Mouse (Mus musculus): Measurements from ENCODE around the gene Plcb2.

Plcb2 gene

DNA sequence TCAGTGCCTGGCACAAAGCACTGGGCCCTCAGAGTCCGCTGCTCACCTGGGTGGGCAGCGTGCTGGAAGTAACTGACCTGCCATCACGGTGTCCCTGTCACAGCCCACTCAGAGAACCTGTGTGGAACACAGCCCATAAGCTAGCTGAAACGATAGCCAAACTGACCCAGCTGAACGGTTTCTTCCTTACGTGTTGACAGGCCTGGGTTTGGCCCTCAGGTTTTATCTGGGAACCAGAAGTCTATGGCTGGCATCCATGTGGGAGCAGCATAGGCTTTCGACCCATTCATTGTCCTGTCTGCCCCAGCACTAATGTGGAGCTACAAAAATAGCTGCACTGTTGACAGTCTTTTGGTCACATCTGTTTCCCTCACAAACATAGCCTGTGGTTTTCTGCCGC is 22.2 kb upstream of the Plcb2 start:
- DNase-seq (ENCODE audit: low read depth, low spot score), result no peak

DNA sequence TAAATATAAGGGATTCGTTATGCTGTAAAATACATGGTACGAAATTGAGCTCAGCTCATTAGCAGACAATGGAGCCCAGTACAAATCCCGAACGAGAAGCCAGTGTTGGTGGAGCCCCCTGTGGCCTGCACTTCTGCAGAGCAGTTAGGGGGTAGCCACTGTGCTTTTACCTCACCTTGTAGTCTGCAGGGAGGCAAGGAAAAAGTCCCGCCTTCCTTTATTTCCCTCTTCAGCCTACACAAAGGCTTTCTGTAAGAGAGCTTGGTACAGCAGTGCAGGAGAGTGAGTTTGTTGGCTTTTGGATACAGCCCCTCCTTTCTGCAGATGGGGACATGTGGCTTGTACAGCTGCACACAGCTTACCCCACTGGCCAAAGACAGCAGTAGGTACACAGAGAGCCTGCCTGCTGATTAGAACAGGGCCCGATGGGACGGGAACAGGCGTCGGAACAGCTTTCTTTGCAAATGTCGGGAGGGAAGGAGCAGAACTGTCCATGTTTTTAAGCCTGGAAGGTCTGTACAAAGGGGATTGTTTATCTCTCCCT is 21.2 kb upstream of the Plcb2 start:
- no peak for DNase-seq (ENCODE audit: low read depth, low spot score)

DNA sequence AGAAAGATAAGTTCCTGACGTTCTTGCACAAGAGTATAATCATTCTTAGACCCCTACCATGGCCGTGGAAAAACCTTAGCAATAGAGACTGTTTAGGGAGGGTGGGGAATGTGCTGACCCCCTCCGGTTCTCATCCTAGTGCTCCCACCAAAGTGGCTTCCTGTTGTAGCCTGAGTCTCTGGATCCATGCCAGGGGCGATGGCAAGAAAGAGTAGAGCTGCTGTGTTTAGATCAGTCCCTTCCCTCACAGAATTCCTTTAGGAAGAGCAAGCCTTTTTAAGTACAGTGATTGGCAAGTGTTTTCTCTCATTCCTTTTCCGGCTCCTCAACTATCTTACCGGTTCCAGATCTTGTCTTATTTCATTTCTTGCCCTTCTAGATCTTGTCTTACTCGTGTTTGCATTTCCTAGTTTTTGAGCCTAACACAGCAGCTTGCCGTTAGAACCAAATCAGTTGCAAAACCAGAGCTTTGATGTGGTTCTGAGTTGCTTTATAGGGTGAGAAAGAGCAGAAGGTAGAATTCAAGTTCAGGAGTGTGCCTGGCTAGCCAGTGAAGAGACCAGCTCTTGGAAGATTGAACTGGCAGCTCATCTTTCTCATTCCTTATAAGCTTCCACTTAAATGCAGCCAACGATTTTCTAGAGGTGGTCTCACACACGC is 19.2 kb upstream of the Plcb2 start:
- no peak for DNase-seq (ENCODE audit: low read depth, low spot score)

GRCm38 (mm10) chr2:118745915-118746901 is 18.0 kb upstream of the Plcb2 start:
- DNase-seq (ENCODE audit: low read depth, low spot score), result no peak

DNA sequence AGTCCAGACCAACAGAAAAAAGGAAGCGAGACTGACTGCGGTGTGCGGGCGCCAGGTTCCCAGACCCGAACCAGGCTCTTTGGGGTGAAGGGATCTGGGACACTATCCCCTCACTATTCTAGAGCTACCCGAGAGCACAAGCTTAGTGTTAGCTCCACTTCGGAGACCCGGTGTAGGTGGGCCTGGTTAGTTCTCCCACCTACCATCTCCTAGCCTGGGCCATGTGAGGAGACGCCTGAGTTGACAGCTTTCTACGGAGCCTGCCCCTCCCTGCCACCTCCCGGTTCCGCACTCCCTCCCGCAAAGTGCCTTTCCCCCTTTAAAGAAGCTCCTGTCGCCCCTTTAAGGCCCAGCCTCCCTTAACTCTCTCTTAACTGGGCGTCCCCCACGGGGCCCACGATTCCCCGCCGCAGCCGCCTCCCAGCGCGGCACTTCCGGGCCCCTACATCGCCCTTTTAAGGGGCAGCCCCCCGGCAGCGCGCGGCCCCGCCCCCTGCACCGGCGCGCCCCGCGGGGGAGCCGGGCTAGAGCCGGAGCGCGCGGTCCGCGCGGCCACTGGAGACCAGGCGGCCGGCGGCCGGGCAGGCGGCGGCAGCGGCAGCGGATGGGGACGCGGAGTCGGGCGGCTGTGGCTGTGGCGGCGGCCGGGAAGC is 17.1 kb upstream of the Plcb2 start, which contains the start of gene Inafm2:
Gene Inafm2 (plus strand): TSS at position 527 of the 653 bp plus-strand sequence.
- DNase-seq (ENCODE audit: low read depth, low spot score), result peak; percentile 64

DNA sequence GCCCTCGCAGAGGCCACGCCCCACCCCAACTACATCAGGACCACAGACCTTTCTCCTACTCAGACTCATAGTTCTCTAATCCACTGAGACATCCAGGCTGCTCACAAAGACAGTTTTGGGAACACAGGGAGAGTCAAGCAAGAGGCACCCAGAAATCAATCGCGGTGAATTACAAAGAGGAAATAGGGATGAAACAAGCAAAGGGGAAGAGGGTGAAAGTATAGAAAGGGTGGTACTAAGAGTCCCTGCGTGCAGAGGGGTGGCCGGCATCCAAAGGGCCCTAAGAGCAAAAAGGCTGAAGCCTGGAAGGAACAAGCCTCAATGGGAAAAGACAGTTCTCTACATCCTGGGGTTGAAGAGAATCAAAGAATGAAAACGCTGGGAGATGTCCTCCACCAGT is 16.4 kb upstream of the Plcb2 start:
- no peak for DNase-seq (ENCODE audit: low read depth, low spot score)

DNA sequence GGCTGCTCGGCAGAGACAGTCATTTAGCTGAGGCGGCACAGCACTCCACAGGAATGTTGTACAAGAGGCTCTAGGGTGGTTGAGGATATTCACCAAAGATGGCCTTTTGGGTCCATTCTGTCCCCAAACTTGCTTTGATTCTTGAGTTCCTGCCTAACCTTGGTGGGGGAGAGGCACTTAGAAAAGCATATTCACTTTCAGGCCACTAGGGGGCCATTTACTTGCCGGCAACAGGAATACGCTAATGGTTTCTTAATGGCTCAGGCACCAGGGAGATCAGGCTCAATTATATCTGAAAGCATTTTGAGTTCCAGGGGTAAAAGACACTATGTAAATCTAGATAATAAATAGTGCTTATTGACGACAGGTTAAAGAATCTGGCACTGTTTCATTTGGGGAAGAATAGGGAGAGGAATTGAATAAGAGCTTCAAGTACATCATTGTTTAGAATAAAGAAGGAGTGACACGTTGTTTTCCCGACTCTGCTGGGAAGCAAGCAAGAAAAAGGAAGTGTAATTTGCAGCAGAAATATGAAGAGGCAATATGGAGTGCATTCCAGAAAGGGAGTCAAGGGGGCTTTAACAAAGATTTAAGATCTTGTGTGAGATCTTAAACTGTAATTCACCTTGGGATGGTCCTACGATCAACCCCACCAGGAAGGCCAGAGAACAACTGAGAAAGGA is 15.2 kb upstream of the Plcb2 start:
- peak; percentile 54 for DNase-seq (ENCODE audit: low read depth, low spot score)

DNA sequence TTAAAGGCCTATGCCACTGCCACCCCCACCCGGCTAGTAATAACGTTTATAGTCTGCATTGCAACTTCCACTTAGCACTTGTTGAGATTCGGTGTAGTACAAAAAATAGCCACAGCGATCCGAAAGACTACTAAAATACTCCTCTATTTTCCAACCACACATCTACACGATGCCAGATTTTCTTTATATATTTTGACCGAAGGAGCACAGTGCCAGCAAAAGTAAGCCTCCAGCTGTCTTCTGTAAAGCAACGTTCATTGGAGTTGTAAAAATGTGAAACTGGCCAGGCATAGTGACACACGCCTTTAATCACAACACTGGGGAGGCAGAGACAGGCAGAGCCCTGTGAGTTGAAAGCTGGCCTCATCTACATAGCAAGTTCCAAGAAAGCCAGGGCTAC is 12.9 kb upstream of the Plcb2 start:
- DNase-seq (ENCODE audit: low read depth, low spot score), result no peak

DNA sequence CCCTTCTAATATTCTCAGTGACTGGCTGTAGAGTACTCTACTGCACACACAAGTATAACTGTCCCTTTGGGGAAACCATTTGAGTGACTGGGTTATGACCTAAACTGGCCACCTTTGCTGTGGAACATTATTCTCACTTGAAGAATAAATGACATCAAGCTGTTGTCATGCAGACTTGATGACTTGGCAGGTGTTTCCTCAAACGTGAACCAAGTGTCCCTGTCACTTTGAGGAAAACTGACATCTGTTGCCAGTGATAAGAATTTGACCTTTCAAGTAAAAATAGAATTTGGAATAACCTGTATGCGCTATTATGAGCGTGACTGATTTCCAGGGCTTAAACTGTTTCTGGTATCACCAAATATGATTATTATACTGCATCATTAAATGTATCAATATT is 12.1 kb upstream of the Plcb2 start:
- no peak for DNase-seq (ENCODE audit: low read depth, low spot score)

- DNase-seq (ENCODE audit: low read depth, low spot score), result no peak
These were observed 5.1 kb upstream of the Plcb2 start for GRCm38 (mm10) chr2:118733341-118733740.

GRCm38 (mm10) chr2:118731981-118732380 is 3.7 kb upstream of the Plcb2 start:
- DNase-seq (ENCODE audit: low read depth, low spot score), result no peak

DNA sequence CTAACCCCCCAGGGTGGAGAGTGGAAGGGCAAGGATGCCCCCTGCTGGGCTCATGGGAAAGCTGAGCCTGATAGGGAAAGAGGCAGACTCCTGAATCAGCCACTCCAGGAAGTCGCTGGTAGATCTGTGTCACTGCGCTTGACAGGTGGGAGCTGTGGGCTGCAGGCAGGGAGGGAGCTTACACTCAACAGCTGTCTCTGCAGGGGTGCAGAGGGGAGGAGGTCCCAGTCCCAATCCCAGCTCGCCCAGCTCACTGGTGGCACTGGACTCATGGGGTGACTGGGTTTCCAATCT is 2.3 kb upstream of the Plcb2 start:
- no peak for DNase-seq (ENCODE audit: low read depth, low spot score)

DNA sequence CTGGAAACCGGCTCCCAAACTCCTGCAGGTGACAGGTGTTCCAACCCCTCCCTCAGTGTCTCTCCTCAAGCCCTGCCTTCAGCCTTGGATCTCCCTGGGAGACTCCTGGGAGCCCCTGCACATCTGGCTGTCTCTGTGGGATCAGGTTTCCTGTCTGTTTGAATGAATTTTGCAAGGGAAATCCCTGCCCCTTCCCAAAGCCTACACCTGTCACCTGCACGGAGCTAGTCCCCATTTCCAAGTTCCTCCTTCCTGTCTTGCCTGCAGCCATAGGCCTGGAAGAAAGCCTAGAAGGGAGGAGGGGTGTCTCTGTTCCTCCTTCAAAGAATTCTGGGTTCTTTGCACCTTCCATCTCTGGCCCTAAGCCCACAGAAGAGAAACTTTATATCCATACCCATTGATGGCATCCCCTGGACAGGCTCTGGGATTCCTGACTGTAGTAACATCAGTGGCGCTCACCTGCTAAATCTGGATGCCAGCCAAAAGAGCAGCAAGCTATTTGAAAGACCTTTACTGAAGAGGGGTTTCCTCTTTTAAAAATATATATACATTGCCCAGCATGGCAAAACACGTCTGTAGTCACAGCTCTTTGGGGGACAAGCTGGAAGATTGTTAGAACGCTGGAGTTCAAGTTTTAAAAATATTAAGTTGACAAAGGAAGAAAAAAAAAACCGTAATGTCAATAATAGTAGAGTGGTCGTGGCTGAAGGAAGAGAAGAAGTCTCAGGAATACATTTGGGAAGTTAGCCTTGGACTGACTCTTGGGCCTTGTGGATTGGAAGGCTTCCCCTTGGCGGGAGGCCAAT is 1.8 kb upstream of the Plcb2 start:
- no peak for DNase-seq (ENCODE audit: low read depth, low spot score)

DNA sequence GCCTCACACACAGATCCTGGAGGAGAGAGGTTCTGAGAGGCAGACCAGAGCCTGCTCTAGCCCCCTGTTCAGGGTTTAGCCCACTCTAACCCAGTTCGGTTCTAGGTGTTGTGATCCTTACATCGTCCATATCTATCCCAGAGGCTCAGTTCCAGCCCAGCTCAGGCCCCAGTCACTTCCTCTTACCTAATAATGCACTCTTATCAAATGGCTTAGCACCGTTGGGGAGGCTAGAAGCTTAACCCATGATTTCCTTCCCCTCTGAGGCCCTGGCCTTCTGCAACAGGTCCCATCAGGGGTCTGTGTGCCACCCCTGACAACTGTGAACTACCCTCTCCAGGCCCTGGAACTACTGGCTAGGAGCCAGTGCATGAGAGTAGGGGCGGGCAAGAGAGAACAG is 956 bp upstream of the Plcb2 start:
- no peak for DNase-seq (ENCODE audit: low read depth, low spot score)

GRCm38 (mm10) chr2:118727911-118728310 is 327 bp downstream of the Plcb2 start:
- no peak for DNase-seq (ENCODE audit: low read depth, low spot score)

- no peak for DNase-seq (ENCODE audit: low read depth, low spot score)
These were observed 1.4 kb downstream of the Plcb2 start for GRCm38 (mm10) chr2:118726873-118727272.

DNA sequence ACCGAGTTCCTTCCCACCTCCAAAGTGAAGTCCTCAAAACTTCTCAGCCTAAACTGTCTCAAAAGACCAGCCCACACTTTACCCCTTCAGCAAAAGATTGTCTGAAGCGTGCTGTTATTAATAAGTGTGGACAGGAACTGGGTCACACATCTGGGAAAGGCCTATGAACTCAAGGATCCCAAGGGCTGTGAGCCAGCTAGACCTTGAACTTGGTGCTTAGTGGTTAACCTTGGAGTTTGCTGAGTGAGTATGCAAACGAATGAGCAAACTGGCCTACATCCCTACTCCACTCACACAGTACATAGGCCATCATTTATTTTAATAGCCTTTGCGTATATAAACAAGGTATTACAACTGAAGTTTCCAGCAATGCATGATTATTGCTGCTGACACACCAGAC is 2.7 kb downstream of the Plcb2 start:
- DNase-seq (ENCODE audit: low read depth, low spot score), result no peak

DNA sequence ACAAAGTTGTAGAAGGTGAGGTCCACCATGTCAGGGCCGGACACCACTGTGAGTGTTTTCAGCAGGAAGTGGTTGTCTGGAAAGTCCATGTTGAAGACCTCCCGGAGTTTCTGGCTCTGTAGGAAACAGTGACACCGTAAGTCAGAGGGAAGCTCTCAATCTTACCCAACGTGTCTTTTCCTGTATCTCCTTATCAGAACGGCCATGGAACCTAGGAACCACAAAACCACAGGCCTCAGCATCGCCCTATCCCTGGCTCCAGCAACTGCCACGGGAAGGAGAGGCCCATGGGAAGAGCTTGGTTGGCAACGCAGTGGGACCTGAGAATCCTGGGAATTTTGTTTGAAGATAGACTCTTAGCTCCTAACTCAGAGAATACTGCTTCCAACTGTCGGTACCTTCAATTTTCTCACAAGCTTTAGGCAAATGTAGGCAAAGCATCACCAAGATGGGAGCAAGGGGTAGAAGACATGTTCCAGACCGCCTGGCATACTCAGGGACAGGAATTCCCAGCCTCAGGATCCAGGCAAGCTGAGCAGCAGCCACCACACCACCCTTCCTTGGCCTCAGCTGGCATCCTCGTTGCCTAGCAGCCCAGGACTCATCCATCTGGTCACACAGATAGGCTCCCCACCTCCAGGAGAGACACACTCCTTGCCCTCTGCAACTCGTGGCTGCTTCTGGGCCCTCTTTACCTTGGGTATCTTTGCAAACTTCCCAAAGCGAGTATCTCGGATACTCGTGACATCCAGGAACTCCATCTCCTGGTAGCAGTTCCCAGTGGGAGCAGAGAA is 4.3 kb downstream of the Plcb2 start:
- no peak for DNase-seq (ENCODE audit: low read depth, low spot score)

GRCm38 (mm10) chr2:118716677-118717076 is 11.6 kb downstream of the Plcb2 start:
- DNase-seq (ENCODE audit: low read depth, low spot score), result no peak

- DNase-seq (ENCODE audit: low read depth, low spot score), result no peak
These were observed 14.0 kb downstream of the Plcb2 start for GRCm38 (mm10) chr2:118714230-118714629.

Data from c-Kit-negative CD71-positive TER-119-positive erythroid progenitor cells, embryonic 14.5 days (primary cell).